Mouse (Mus musculus) B cell, adult 67 days (primary cell): Measurements from ENCODE around the gene Ncl. TPM values are rescaled to one million over a fixed set of nuclear protein-coding genes. Genes with fewer than 3 reads are reported as not detected.

Source experiments
- total RNA-seq, 2 experiments: library from RNA; stranded (reverse); gene quantifications; 4 replicates each; pipeline ENCODE4 v1.2.4; 2023

The Ncl gene
- total RNA-seq = 100 to 1,000 TPM; 464 to 528 TPM

DNA sequence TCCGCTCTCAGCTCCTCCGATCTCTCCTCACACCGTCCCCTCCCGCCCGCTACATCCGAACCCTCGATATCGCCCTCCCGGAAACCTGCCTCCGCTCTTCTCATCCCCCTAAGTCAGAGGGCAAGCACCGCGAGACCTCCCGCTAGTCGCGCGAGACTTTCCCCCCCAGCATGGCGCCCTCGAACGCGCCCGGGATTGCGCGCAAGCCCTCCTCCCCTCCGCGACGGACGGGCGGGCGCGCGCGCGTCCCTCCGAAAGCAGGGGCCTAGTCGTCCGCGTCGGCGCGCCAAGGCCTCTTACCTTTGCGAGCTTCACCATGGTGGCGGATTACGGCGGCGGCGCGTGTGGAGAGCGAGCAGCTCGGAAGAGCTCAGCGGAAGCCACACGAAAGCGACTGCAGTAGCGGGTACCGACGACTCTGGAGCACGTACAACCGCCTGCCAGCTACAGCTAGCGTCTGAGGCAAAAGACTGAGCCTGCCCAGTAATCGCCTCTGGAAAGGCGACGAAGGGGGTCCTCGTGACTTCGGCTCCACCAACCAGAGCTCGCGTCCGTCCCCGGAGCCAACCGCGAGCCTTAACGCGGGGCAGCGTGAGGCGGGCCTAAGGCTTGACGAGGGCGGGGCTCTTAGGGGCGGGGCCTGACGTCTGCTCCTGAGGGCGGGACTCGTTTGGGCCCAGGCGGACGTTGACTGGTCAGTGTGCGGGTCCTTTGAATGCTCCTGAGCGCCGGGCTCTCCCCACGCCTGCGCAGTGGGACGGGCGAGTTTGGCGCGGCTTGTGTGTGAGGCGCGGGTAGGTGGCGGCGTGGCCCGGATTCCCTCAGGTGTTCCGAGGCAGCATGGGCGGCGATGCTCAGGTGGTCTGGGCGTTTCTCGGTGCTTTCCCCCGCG, at the start of gene Ncl:
Gene Ncl, minus strand, starts transcription at position 495 of the 892 bp plus-strand sequence.

DNA sequence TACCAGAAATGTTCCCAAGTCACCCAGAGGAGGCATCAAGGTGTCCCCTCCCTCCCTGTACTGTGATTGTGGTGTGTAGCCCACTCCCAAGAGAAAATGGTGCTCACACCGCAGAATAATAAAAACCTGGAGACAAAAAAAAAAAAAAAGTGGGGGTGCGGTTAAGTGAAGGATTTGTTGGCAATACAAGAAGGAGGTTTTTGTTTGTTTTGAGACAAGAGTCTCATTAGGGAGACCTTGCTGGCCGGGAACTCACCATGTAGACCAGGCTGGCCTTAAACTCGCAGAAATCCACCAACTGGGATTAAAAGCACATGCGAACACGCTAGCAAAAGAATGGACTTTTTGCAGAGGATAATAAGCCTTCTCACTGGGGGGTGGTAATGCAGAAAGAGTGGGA, 56.7 kb downstream of the Ncl start, which contains the start of gene B3gnt7:
Gene B3gnt7, plus strand, starts transcription at position 301 of the 400 bp plus-strand sequence.

Other genes with a start within 250 kb of the Ncl start
- gene Htr2b, start 247.4 kb downstream of the Ncl start, total RNA-seq = not detected
- gene Gm21972, start 225.8 kb downstream of the Ncl start, total RNA-seq = not detected
- 1 to 10 TPM; 5.8 to 7.3 TPM for gene Armc9, start 204.6 kb downstream of the Ncl start, total RNA-seq
- 10 to 100 TPM in 1 of 2 experiments, 1 to 10 TPM in 1; 7.9 to 10.5 TPM for gene B3gnt7, start 56.6 kb downstream of the Ncl start, total RNA-seq
- gene Nmur1, start 66.8 kb upstream of the Ncl start, total RNA-seq = not detected
- gene Tex44, start 66.9 kb upstream of the Ncl start, total RNA-seq = not detected
- gene Ptma, start 167.3 kb upstream of the Ncl start, total RNA-seq = 1,000 to 10,000 TPM; 1,576 to 1,757 TPM
- 10 to 100 TPM; 23.6 to 29.4 TPM for gene Pde6d, start 223.2 kb upstream of the Ncl start, total RNA-seq
- 10 to 100 TPM; 12.8 to 14.2 TPM for gene Cops7b, start 223.5 kb upstream of the Ncl start, total RNA-seq